8 mouse cellular contexts compared by ENCODE assay signal in genomic region chr7:31150566-31151300, GRCm38 (mm10). TPM values are rescaled to one million over a fixed set of nuclear protein-coding genes. Genes with fewer than 3 reads are reported as not detected.
DNase-seq lines count a peak whose midpoint lies in the region; ATAC-seq lines count a peak whose summit lies in the region.

No protein-coding gene starts in this region.

- no peaks in the 10 kb centered on the region for H3K36me3 ChIP-seq in intestine, embryonic 16.5 days (ENCODE audit: control insufficient read depth, insufficient read depth, low read length)
- H3K36me3 ChIP-seq in midbrain, embryonic 10.5 days = peaks cover 20% of the 10 kb centered on the region

- peak overlapping the region; percentile 94 for H3K27ac ChIP-seq in intestine, embryonic 16.5 days (ENCODE audit: low read length)
- peak overlapping the region; percentile 97 for H3K27ac ChIP-seq in midbrain, embryonic 10.5 days (replicated peaks)

- H3K9me3 ChIP-seq in intestine, embryonic 16.5 days (ENCODE audit: control insufficient read depth, low read length) = no peaks in the 10 kb centered on the region
- H3K9me3 ChIP-seq in midbrain, embryonic 10.5 days (replicated peaks) = no peaks in the 10 kb centered on the region

- H3K4me1 ChIP-seq in intestine, embryonic 16.5 days (ENCODE audit: control insufficient read depth, insufficient read depth, low read length) = peaks cover 40% of the 10 kb centered on the region
- H3K4me1 ChIP-seq in midbrain, embryonic 10.5 days = peaks cover 44% of the 10 kb centered on the region

- intact Hi-C loops in left cerebral cortex, postnatal 4 days (cut with DNase I) = no loop called here

- H3K4me2 ChIP-seq in intestine, embryonic 16.5 days (ENCODE audit: low read depth, low read length) = peak overlapping the region; percentile 71

- H3K4me3 ChIP-seq in intestine, embryonic 16.5 days (ENCODE audit: low read length) = peak overlapping the region; percentile 84
- peak overlapping the region; percentile 70 for H3K4me3 ChIP-seq in midbrain, embryonic 10.5 days

- no peaks in the 10 kb centered on the region for H3K27me3 ChIP-seq in intestine, embryonic 16.5 days (replicated peaks; ENCODE audit: control insufficient read depth, insufficient read depth, low read length)
- H3K27me3 ChIP-seq in midbrain, embryonic 10.5 days (ENCODE audit: low read depth, poor library complexity, severe bottlenecking) = no peaks in the 10 kb centered on the region

- under 1% methylated on average over 63 of the region's 63 CpGs for WGBS in intestine, embryonic 16.5 days
- under 1% methylated on average over 63 of the region's 63 CpGs for WGBS in midbrain, embryonic 10.5 days

- peak overlapping the region; percentile 92 for H3K9ac ChIP-seq in intestine, embryonic 16.5 days (ENCODE audit: low read depth, low read length)

- ATAC-seq in intestine, embryonic 16.5 days = peak; percentile 87

- DNase-seq in adrenal gland, adult 2 months = peak; percentile 96
- peak; percentile 93 for DNase-seq in embryo, embryonic 11 days
- peak; percentile 89 to 90 for DNase-seq in gastrocnemius, postnatal 4 days (ENCODE audit: low spot score in 2 of 2)
- DNase-seq in left cerebral cortex, postnatal 4 days = peak; percentile 91
- DNase-seq in midbrain, embryonic 10.5 days (ENCODE audit: low spot score) = peak; percentile 86
- peak; percentile 84 for DNase-seq in right cerebral cortex, postnatal 4 days
- peak; percentile 87 to 89 for DNase-seq in urinary bladder, postnatal 4 days (ENCODE audit: low spot score in 2 of 2)

RNA-seq across cellular contexts. Expression of gene Gramd1a, which starts 5.0 kb away (rescaled TPM):
- total RNA-seq in adrenal gland, adult 2 months (2021) = 10 to 100 TPM; 38.5 to 50.1 TPM
- polyA plus RNA-seq in adrenal gland, adult 2 months (2012; rRNA removed) = 208 and 246 TPM in 2 replicates
- 10 to 100 TPM; 42.8 to 45.8 TPM for total RNA-seq in gastrocnemius, postnatal 4 days (2021)
- polyA plus RNA-seq in intestine, embryonic 16.5 days (2015; fragmentation: Nextera tagmentation; extraction: Ambion mirVana) = 38.5 and 39.7 TPM in 2 replicates
- total RNA-seq in left cerebral cortex, postnatal 4 days (2021) = 100 to 1,000 TPM; 184 to 195 TPM
- polyA plus RNA-seq in midbrain, embryonic 10.5 days (2016; fragmentation: Nextera tagmentation; extraction: Ambion mirVana) = 90.0 and 120 TPM in 2 replicates

RNA-seq across cellular contexts. Expression of gene Scn1b, which starts 23.9 kb away (rescaled TPM):
- total RNA-seq in adrenal gland, adult 2 months (2021) = 10 to 100 TPM; 10.8 to 27.8 TPM
- 30.5 and 61.1 TPM in 2 replicates for polyA plus RNA-seq in adrenal gland, adult 2 months (2012; rRNA removed)
- total RNA-seq in gastrocnemius, postnatal 4 days (2021) = 10 to 100 TPM; 90.6 to 98.1 TPM
- 0.16 and 1.0 TPM in 2 replicates for polyA plus RNA-seq in intestine, embryonic 16.5 days (2015; fragmentation: Nextera tagmentation; extraction: Ambion mirVana)
- total RNA-seq in left cerebral cortex, postnatal 4 days (2021) = 10 to 100 TPM; 58.6 to 66.7 TPM
- 0.55 and 0.80 TPM in 2 replicates for polyA plus RNA-seq in midbrain, embryonic 10.5 days (2016; fragmentation: Nextera tagmentation; extraction: Ambion mirVana)

RNA-seq across cellular contexts. Expression of gene Hpn, which starts 35.6 kb away (rescaled TPM):
- total RNA-seq in adrenal gland, adult 2 months (2021) = 1 to 10 TPM; 1.3 to 2.6 TPM
- polyA plus RNA-seq in adrenal gland, adult 2 months (2012; rRNA removed) = 1.2 and 2.4 TPM in 2 replicates
- total RNA-seq in gastrocnemius, postnatal 4 days (2021) = 1 to 10 TPM; 3.9 to 4.2 TPM
- polyA plus RNA-seq in intestine, embryonic 16.5 days (2015; fragmentation: Nextera tagmentation; extraction: Ambion mirVana) = 66.4 and 73.6 TPM in 2 replicates
- 1 to 10 TPM; 1.4 to 1.6 TPM for total RNA-seq in left cerebral cortex, postnatal 4 days (2021)
- 1.00 and 1.5 TPM in 2 replicates for polyA plus RNA-seq in midbrain, embryonic 10.5 days (2016; fragmentation: Nextera tagmentation; extraction: Ambion mirVana)

Comparison
In these comparisons a context has a peak if more than half of its experiments do, and no peak if none do; other contexts are left out.
1. Peak in every context shown above with its lines: DNase-seq, ATAC-seq, H3K4me3 ChIP-seq and H3K27ac ChIP-seq.